Mouse (Mus musculus) lung, postnatal 0 days (tissue): Measurements from ENCODE around the gene Slc37a1.

Experiments
- CTCF ChIP-seq: IDR thresholded peaks from 2 replicates; pipeline ENCODE4 v1.5.1; 2016; ENCODE audit warnings: antibody characterized with exemption, mild to moderate bottlenecking
- EP300 ChIP-seq: IDR thresholded peaks from 2 replicates; pipeline ENCODE4 v1.6.1; 2016; ENCODE audit warnings: antibody characterized with exemption, mild to moderate bottlenecking, control low read depth

- TF ChIP-seq CTCF (no peak), EP300 (no peak)
Measured at GRCm38 (mm10) chr17:31266321-31266950, 20.2 kb upstream of the Slc37a1 start.
